Mouse (Mus musculus) MEL-GATA-1-ER (cell line): ENCODE measurements around the gene Olfr1269.

Source experiments
- DNase-seq: peaks from one replicate; pipeline ENCODE4 v3.0.0-alpha.2; 2012; ENCODE audit warnings: low read depth; ENCODE audit errors: extremely low read depth

Gene Olfr1269

DNA sequence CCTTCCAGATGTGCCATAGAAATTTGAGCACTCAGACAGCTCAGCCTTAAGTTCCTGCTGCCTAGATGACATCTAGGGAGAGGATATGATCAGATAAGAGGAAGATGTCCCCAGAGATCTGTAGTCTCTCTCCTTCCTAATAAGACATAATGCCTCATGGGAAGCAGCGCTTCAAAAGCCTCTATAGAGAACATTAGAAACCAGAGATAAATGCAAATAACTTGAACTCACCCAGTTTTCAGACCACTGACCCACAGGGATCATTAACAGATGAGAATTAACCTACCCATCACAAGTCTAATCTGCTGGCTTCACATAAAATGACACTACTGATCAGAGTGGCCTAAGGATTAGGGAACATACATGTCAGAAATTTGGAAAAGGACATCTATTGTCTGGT lies at the start of gene Olfr1269:
TSS of gene Olfr1269 (minus strand) at position 101 of the 400 bp plus-strand sequence.
- no peak for DNase-seq

DNA sequence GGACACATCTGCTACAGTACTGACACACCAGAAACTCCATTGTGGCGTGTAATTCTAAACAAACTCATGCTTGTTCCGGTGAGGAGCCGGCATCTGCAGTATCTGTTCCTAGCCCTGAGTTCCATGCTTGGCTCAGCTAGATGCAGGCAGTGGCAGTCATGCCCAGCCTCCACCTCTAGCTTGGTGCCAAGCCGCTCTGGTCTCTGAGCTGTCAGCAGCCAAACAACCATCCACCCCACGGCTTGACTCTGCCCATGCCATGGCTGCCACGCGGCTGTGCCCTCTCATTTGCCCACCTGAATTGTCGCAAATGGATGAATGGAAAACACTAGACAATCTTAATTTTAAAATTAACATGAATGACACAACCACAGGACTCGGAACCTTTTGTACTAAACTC lies 32.7 kb upstream of the Olfr1269 start:
- no peak for DNase-seq

DNA sequence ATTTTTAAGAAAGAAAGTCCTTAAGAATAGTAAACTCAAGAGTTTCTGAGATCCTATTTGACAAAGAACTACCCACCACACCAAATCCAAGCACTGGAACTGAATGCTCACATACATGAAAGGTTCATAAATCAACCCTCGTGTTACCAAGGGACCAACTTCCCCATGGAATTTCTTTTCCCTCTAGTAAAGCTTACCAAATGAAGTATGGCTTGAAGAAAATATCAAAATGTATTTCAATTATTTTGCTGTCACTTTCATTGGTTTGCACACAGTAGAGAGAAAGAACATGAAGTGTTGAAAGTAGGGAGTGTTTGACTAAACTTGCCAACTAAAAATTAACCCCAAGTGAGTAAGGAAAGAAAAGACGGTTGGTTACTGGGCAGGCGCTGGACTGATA lies 31.8 kb upstream of the Olfr1269 start, which contains the start of gene Olfr1270:
TSS of gene Olfr1270 (minus strand) at position 101 of the 400 bp plus-strand sequence.
- no peak for DNase-seq

DNA sequence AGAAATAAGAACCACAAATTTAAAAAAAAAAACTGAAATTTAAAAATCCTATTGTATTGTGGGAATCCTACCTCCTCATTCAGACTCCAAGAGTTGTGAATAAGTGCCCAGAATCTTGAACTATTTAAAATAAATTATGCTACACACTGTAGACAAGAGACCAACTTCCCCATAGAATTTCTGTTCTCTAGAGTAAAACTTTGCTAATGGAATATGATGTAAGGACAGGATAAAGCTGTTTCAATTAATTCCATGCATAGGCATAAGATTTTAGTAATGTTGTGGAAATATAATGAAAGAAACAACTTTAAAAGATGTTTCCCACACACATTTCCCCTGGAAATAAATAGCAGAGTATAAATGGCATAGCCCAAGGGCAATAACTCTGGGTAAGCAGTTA lies 21.0 kb upstream of the Olfr1269 start, which contains the start of gene Olfr32:
TSS of gene Olfr32 (minus strand) at position 101 of the 400 bp plus-strand sequence.
- DNase-seq = no peak

DNA sequence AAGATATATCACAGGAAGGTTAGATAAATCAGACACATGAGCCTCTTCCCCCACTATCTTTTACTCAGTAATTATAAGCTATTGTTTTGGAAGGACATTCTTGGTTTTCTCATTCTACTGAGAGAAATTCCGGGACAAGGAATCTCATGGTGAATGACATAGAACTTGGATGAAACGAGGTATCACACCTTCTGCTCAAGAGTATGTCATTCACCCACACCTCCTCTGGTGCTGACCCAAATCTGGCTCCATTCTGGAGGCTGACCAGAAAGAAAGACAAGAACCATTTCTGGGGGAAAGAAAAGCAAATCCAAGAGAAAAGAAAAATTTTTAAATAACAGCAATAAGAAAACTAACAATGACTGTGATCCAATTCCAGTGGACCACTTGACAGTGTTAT lies 51.1 kb downstream of the Olfr1269 start:
- DNase-seq = no peak
